Mouse (Mus musculus) megakaryocyte, adult 5-6 weeks (primary cell): ENCODE data around the gene Gtpbp3. TPM values are rescaled to one million over a fixed set of nuclear protein-coding genes. Genes with fewer than 3 reads are reported as not detected.

Source experiments
- ATAC-seq: 2 replicates; pipeline ENCODE4 v1.8.0; 2016; ENCODE audit warnings: mild to moderate bottlenecking, inconsistent platforms; ENCODE audit not compliant: poor library complexity, severe bottlenecking
- total RNA-seq, 2 experiments: library from RNA; stranded (forward) in 1 of 2; stranded (reverse) in 1 of 2; fragments of 153-499, 151-499 nt in 1 of 2; fragments of 221-1000, 200-1000 nt in 1 of 2; gene quantifications; 2 replicates each; pipeline versions ENCODE4 v1.2.3 to v1.2.4; 2015 to 2017

The Gtpbp3 gene
- total RNA-seq, 2 experiments from 2014 or later = 3.7 to 12.1 TPM

GRCm38 (mm10) chr8:71468916-71469315 is 19.0 kb upstream of the Gtpbp3 start, which contains the start of gene Dda1:
Gene Dda1 (plus strand): TSS chr8:71469199.
- ATAC-seq = peak; percentile 78

DNA sequence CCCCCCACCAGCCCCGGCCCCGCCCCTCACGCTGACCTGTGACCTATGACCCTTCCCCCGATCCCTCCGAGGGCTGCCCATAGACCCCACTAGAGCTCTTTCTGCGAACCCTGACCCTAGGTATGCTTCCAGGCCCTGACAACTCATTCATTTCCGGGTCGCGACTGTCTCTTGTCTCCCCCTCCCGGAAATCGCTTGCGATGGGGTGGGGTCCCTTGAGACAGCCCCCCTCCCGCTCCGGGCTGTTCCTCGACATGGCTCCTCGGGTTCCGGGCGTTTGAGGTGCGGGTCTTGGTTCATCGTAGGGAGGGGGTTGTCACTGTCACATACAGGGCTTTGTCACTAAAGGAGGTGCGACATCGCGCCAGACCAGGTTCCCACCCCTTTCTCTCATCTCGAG is 18.5 kb upstream of the Gtpbp3 start:
- 0 out of 2 replicates have a peak, but pooled peaks have one; percentile 2 for ATAC-seq

DNA sequence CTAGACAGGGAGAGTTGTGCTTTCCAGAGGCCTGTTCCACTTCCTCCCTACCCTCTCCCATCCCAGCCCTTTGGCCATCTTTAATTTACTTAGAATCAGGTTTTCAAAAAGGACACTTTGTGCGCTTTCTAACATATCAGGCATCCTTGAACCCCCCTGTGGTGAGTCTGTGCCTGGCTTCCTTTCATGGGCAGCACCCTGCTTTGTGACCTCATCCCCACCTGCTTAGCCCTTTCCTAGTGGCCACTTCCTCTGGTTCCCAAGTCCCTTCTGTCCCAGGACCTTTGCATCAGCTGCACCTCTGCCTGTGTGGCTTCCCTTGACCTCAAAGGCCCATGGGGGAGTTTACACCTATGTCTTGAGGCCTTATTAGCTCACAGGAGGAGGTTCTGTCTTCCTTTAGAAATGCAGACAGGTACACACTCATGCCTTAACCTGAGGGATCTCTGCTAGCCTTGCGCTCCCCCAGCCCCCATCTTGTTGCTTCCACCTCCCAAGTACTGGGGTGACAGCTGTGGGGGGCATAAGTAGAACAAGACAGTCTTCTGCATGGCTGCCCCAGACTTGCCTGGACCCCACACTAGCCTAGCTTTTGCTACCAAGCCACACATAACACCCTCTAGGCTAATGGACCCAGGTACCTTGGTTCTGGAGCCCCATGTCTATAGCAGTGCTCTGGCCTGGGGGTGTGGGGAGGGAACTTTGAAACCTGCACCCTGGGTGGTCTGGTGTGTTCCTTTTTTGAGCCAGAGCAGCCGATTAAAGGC is 17.6 kb upstream of the Gtpbp3 start:
- no peak for ATAC-seq

GRCm38 (mm10) chr8:71470913-71471255 is 17.0 kb upstream of the Gtpbp3 start:
- ATAC-seq = no peak

DNA sequence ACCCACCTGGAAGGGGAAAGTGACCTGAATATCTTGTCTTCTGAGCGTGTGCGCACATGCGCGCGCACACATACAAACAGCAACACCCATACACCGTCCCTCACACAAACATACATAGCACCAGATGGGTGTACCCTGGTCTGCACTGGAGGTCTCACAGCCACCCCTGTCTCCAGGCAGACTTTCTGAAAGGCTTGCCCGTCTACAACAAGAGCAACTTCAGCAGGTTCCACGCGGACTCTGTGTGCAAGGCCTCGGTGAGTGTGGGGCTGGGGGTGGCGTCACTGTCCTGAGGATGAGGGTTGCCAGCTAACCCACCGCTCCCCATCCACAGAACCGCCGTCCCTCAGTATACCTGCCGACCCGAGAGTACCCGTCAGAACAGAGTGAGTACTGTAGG is 16.0 kb upstream of the Gtpbp3 start:
- no peak for ATAC-seq

DNA sequence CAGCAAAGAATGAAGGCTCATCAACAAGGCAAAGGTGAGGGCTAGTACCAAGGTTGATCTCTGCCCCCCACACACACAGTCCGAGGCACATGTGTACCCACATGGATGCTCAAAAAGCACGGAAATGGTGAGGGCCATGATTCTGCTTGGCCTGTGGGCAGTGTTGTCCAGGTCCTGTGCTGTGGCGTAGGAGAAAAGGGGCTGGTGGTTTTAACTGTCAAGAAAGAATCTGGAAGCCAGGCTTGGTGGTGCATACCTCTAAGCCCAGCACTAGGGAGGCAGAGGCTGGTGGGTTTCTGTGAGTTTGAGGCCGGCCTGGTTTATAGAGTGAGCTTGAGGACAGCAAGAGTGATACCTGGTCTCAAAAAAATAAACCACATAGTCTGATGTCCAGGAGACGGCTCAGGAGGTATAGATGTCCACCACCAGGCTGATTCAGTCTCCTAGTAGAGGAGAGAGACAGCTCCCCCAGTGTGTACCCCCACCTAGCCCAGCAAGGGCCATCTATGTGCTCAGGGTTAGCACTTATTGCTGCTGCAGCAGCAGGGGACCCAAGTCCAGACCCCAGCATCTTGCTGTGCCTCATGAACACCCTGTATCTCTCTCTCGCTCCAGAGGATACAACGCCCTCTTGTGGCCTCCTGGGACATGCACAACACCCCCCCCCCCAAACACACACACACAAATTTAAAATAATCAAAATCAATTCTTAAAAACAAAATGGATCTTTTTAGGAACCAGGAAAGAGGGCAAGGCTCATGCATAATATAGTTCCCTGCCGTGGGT is 15.1 kb upstream of the Gtpbp3 start:
- no peak for ATAC-seq

DNA sequence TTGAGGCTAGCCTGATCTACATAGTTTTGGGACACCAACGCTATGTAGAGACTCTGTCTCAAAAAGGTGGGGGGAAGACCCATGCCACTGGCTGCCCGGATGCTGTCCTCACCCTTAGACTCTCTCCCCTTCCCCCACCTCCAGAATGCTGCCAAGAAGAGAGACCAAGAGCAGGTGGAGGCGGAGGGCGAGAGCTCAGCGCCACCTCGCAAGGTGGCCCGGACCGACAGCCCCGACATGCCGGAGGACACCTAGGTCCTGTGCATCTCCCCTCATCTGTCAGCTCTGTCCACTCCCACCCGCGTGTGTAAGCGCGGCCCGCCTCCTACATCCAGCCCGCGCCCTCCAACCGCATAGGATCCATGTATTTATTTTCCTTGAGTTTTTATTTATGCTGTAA is 13.6 kb upstream of the Gtpbp3 start:
- ATAC-seq = no peak

DNA sequence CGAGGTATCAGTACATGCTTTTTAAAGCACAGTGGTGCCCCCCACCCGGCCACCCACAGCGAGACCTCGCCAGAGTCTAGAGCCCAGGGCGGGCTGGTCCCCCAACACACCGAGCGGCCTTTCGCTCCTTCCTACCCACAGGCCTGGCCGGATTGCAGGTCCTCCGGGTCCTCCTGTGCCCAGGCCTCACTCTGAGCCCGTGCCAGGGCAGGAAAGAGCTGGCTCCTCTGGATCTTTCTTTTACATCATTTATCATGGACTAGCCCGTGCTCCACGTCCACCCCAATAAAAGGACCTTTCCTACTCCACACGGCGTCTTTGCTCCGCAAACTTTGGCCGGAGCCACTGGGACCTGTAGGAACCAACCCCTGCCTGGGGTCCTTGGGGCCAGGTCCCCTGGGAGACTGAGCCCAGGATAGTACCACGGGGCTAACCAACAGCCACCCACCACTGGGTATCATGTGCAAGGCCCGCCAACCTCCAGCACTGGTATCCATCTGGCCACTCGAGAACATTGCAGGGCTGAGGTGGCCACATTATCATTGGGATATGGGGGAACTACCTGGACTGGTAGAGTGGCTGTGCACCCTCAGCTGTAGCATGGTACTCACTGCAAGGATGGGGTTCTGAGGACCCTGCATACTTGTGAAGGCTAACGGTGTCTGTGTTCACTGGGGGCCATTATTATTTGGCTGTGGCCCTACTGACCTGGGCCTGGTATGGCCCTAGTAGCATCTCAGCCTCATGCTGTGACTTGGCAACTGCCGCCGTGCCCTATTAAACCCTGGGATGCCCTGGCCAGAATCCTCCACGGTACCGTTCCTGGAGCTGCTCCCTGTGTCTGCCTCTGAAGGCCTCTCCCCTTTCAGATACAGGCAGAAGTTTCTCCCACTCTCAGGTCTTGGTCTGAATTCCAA is 12.9 kb upstream of the Gtpbp3 start:
- ATAC-seq = no peak

DNA sequence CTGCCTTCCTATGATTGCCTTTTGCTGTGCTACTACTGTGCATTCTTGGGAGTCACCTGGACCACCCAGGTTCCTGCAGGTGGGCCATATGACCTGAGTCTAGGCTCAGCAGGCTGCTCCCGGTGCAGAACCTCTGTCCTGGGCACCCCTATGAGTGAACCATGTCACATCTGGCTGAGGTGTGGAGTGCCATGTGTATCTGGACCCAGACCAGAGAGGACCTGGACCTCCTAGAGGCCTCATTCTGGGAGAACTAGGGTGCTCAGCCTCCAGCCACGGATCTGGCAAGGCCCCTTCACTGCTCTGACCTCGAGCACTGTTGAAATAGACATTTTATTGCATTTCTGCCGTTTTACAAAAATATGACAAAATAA is 12.2 kb upstream of the Gtpbp3 start:
- ATAC-seq = no peak

- ATAC-seq = peak; percentile 70
Measured at GRCm38 (mm10) chr8:71476099-71476940, 11.6 kb upstream of the Gtpbp3 start.

DNA sequence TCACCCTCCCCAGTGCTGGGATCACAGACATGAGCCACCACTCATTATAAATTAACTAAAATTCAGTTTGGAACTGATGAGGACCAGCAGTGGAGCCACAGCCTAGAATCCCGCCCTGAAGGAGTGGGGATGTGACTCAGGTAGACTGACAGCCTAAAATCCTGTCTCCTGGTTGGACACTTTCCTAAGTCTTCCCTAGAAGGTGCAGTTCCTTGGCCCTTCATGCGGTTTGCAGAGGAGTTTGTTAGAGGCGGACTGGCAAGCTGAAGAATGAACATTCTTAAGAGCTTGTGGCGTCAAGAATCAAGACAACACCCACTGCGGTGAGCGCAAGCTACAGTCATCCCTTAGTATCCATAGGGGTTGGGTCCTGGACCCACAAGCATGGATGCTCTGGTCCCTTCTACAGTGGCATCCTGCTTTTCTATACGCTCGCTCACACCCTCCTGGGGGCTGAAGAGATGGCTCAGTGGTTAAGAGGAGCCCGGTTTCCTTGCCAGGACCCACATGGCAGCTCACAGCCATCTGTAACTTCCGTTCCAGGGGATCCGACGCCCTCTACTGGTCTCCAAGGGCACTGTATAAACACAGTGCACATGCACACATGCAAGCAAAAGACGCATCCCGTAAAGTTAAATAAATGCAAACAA is 10.6 kb upstream of the Gtpbp3 start:
- no peak for ATAC-seq

- no peak for ATAC-seq
Measured at GRCm38 (mm10) chr8:71478943-71479342, 9.0 kb upstream of the Gtpbp3 start.

DNA sequence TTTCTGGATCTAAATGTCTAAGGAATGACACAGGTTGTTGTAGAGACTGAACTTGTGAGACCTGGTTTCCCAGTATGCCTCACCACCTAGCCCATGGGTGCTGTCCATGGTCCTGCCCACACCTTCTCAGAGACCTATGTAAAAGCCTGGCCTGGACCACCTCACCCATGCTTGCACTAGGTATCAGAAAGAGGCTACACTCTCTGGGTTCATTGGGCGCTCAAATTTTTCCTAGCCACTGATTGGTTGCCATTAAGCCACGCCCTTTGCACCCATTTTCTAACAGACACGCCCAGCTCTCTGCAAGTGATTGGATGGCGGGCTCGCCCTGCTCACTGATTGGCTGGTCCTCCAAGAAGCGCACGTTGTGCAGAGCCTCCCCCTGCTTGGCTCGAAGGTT is 4.0 kb upstream of the Gtpbp3 start:
- no peak for ATAC-seq

DNA sequence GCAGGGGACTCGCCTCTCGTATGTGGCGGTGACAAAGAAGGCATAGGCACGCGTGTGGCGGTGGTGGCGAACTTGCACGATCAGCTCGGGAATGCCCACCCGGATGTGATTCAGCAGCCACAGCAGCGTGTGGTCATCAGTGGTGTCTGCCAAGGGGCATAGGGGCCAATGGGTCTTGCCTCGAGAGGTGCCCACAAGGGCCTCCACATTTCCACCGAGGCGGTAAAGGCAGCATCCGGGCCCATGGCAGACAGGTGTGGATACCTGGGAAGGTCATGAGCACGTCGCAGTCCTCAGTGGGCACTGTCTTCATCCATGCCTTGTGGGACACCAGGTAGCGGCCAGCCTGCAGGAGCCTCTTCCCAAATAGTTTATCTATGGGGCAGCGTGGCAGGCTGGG is 3.2 kb upstream of the Gtpbp3 start:
- ATAC-seq = no peak

GRCm38 (mm10) chr8:71485142-71486135 is 2.5 kb upstream of the Gtpbp3 start, which contains the start of gene Ano8:
Gene Ano8 (minus strand): TSS chr8:71485963.
- peak; percentile 56 for ATAC-seq

DNA sequence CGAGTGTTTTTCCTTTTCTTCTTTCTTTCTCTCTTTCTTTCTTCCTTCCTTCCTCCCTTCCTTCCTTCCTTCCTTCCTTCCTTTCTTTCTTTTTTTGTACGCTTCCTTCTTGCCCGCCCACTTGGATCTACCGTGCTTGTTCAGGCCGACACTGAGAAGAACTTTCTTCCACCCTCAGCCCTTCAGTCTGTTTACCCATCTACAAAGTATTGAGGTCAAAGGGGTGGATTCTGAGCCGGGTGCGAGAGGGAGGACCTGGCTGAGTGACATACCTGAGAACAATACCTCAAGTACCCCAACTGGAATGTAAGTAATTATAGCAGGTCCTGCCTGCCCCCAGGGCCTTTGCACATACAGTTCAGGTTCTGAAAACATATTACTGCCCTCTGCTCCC is 1.8 kb upstream of the Gtpbp3 start:
- ATAC-seq = no peak

GRCm38 (mm10) chr8:71488454-71488853 is 551 bp downstream of the Gtpbp3 start:
- ATAC-seq = peak; percentile 90

- ATAC-seq = peak; percentile 100
Measured at GRCm38 (mm10) chr8:71495039-71495438, 7.1 kb downstream of the Gtpbp3 start.

DNA sequence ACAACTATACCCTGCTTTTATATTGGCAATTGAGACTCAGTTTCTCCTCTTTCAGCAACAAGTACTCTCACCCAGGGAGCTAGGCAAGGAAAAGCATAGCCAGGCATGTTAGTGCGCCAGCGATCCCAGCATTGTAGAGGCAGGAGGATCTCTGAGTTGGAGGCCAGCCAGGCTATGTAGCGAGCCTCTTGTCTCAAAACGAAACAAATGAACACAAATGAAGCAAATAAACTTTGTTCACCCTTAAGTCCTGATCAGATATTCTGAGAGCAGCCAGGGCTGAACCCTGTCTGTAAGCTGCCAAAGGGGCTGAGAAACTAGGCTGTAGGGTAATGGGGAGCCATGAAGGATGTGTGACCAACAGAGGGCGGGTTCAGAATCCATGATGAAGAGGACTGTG is 7.9 kb downstream of the Gtpbp3 start:
- ATAC-seq = no peak
